Mouse (Mus musculus): ENCODE measurements around the gene Utf1.

GRCm38 (mm10) chr7:139944291-139945240 is 977 bp downstream of the Utf1 start:
- no peak for TF ChIP-seq POLR2A (IDR thresholded peaks at IDR 0.05; ENCODE audit: extremely low read depth, insufficient read depth, low read length)
- no peak for TF ChIP-seq CTCF (IDR thresholded peaks at IDR 0.05; ENCODE audit: extremely low read depth, insufficient read depth, low read length)
